Mouse (Mus musculus): ENCODE data around the gene Hipk1. TPM values are rescaled to one million over a fixed set of nuclear protein-coding genes. Genes with fewer than 3 reads are reported as not detected.

Gene Hipk1
- 210 TPM for total RNA-seq (2023)

GRCm38 (mm10) chr3:103791230-103792110 is at the start of gene Hipk1:
Gene Hipk1 (minus strand): TSS chr3:103791563.

GRCm38 (mm10) chr3:103832426-103832825 is 41.1 kb upstream of the Hipk1 start, which contains the start of gene Bcl2l15:
Gene Bcl2l15 (plus strand): TSS chr3:103832601.

GRCm38 (mm10) chr3:103808891-103809798 is 17.8 kb upstream of the Hipk1 start, which contains the start of the genes Dclre1b, Ap4b1 and Gm43064:
Gene Dclre1b (minus strand): TSS chr3:103809444.
Gene Ap4b1 (plus strand): TSS chr3:103809520.
Gene Gm43064 (plus strand): TSS chr3:103809573.

GRCm38 (mm10) chr3:103739329-103739728 is 52.0 kb downstream of the Hipk1 start, which contains the start of gene Gm10964:
Gene Gm10964 (plus strand): TSS chr3:103739366.

GRCm38 (mm10) chr3:103737778-103738571 is 53.4 kb downstream of the Hipk1 start, which contains the start of gene Olfml3:
Gene Olfml3 (minus strand): TSS chr3:103738001.

Other genes with a start within 250 kb of the Hipk1 start
- gene Syt6, start 216.3 kb downstream of the Hipk1 start, total RNA-seq (2023), result not detected
- gene Atg4a-ps, start 145.5 kb downstream of the Hipk1 start, total RNA-seq (2023), result 0.26 TPM
- gene Olfml3, start 53.6 kb downstream of the Hipk1 start, total RNA-seq (2023), result 1.5 TPM
- gene Gm10964, start 52.2 kb downstream of the Hipk1 start, total RNA-seq (2023), result not detected
- 14.6 TPM for gene Dclre1b, start 17.9 kb upstream of the Hipk1 start, total RNA-seq (2023)
- gene Ap4b1, start 18.0 kb upstream of the Hipk1 start, total RNA-seq (2023), result 22.9 TPM
- 0.59 TPM for gene Gm43064, start 18.0 kb upstream of the Hipk1 start, total RNA-seq (2023)
- 1.6 TPM for gene Bcl2l15, start 41.0 kb upstream of the Hipk1 start, total RNA-seq (2023)
- 230 TPM for gene Ptpn22, start 68.2 kb upstream of the Hipk1 start, total RNA-seq (2023)
- 43.3 TPM for gene Rsbn1, start 122.6 kb upstream of the Hipk1 start, total RNA-seq (2023)
- gene Phtf1, start 176.5 kb upstream of the Hipk1 start, total RNA-seq (2023), result 37.0 TPM